Mouse (Mus musculus): Measurements from ENCODE around the gene Gm11444. TPM values are rescaled to one million over a fixed set of nuclear protein-coding genes. Genes with fewer than 3 reads are reported as not detected.

Gm11444 gene
- 0.62 TPM in 1 of 2 replicates, not detected in the other for polyA plus RNA-seq (2015; fragmentation: Nextera tagmentation; extraction: Ambion mirVana)

DNA sequence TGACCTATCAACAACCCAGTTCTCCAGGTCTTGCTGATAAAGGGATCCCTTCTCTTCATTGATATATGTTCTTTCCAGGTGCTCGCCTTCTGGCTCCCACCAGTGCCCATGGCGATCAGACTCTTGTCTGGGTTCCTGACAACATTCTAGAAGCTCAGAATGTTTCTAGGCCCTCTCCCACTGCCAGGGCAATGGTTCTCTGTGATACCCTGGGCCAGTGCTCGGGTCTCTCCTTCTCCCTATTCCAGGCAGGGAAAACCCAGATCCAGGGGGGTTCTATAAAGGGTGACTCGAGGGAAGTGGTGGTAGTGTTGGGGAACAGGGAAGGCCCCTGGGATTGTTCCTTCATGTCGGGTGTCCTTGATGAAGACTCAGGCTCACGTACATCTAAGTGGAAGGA lies at the start of gene Gm11444:
TSS of gene Gm11444 (minus strand) at position 101 of the 400 bp plus-strand sequence.
- Histone ChIP-seq H3K4me2 (peak within 1 kb of the TSS; percentile 53; the same call in 1 of the 2 replicates), H3K27me3 (no peaks in the 10 kb centered on the region), H3K4me3 (no peak within 1 kb of the TSS; the same call in 1 of the 2 replicates), H3K4me1 (peaks cover 26% of the 10 kb centered on the region), H3K9me3 (no peaks in the 10 kb centered on the region), H3K9ac (no peak within 1 kb of the TSS), H3K27ac (no peak within 1 kb of the TSS), H3K36me3 (no peaks in the 10 kb centered on the region)
- no peak for ATAC-seq (ENCODE audit: borderline replicate concordance, extremely low read depth, low FRiP score, low TSS enrichment)
- WGBS: 82% methylated on average over 6 of the region's 6 CpGs

DNA sequence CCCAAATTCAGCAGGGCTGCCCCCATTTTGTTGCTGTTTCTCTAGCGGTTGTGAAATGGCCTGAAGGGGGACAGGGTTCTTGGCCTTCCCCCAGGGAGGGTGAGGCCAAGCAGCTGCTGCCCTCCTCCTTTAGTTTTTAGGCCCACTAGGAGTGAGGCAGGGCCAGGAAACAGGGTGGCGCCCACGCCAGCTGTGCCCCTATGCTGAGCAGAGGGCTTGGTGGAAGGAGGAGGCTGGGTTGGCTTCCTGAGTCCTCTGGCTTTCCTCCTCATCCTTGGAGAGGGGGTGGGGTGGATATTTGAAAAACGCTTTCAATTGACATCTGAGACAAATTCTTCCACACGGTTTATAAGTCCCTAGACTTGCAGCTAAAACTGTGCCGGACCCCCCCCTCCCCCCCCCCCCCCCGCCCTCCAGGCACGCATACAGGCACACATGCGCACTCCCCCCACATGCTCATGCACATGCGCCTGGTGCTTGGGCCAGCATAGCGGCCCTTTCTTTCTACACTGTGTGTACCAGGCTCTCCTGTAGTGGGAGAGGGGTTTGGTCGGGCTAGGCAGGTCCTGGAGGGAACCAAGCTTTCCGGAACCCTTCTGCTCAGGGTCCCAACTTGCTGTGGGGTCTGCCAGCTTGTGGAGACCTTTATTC lies 46.3 kb upstream of the Gm11444 start:
- H3K36me3 ChIP-seq: peaks cover 31% of the 10 kb centered on the region
- H3K4me2 ChIP-seq: peak overlapping the region; percentile 67
- 25% methylated on average over 8 of the region's 13 CpGs for WGBS
- H3K9ac ChIP-seq: no peak overlapping the region
- H3K27me3 ChIP-seq: peaks cover 50% of the 10 kb centered on the region
- H3K27ac ChIP-seq: peak overlapping the region; percentile 89
- no peaks in the 10 kb centered on the region for H3K9me3 ChIP-seq
- H3K4me1 ChIP-seq: peaks cover 26% of the 10 kb centered on the region
- H3K4me3 ChIP-seq: peak overlapping the region; percentile 25; the same call in 1 of the 2 replicates
- 0 out of 2 replicates have a peak, but pooled peaks have one; percentile 11 for ATAC-seq (ENCODE audit: borderline replicate concordance, extremely low read depth, low FRiP score, low TSS enrichment)

DNA sequence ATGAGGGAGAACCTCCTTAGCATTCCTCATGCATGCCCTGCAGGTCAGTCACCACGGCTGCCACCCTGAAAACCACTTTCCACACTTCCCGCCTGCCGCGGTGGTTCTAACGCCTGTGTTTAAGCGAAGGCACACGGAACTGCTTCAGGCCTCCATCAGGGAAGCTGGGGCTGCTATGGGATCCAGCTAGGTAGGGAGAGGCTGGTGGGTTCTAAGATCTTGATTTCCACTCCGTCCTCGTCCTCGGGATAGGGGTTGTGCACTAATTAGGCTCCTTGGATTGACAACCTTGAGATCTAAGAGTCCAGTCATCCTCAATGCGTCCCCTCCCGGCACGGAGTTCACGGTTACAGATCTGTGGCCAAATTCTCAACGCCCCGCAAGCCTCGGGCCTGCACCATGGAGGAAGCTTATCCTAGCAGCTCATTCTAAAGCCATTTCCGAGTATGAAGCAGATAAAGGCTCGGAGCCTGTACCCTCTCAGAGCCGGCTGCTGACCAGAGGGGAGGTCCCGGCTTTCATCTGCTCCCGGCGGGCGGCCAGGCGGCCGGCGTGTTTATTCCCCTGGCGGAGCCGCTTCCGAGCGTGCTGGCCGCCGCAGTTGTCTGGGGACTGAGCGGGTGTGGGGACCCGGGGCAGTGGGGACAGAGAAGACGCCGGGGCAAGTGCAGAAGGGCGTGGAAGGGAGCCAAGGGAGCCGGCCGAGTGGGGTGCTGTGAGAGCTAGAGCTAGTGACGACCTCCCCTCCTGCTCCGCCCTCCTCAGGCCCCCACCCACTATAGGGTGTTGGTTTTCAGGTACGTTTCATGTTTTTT lies 44.8 kb upstream of the Gm11444 start:
- WGBS: 2% methylated on average over 43 of the region's 43 CpGs
- peak overlapping the region; percentile 25 for H3K4me3 ChIP-seq
- ATAC-seq (ENCODE audit: borderline replicate concordance, extremely low read depth, low FRiP score, low TSS enrichment): peak; percentile 47
- H3K27ac ChIP-seq: peak overlapping the region; percentile 89
- peaks cover 16% of the 10 kb centered on the region for H3K36me3 ChIP-seq
- H3K4me2 ChIP-seq: peak overlapping the region; percentile 67
- peaks cover 65% of the 10 kb centered on the region for H3K27me3 ChIP-seq
- H3K9ac ChIP-seq: peak overlapping the region; percentile 37
- peaks cover 26% of the 10 kb centered on the region for H3K4me1 ChIP-seq
- no peaks in the 10 kb centered on the region for H3K9me3 ChIP-seq

DNA sequence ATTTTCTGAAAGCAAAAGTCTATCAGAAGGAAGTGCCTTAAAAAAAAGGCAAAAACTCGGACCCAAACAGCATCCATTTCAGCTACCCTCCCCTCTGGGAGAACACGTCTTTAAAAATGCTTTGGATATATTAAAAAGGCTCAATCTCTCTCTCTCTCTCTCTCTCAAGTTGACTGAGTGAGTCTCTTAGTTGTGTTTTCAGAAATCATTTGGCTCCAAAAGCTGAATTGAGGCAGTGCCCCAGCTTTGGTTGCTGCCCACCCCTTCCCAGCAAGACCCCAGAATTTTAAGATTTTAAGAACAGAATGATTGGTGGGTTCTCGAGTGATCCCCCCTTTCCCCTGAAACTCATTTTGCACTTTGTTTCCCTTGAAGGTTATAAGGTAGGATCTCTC lies 44.0 kb upstream of the Gm11444 start:
- Histone ChIP-seq H3K27me3 (peaks cover 73% of the 10 kb centered on the region), H3K4me1 (peaks cover 26% of the 10 kb centered on the region), H3K9me3 (no peaks in the 10 kb centered on the region), H3K36me3 (peaks cover 12% of the 10 kb centered on the region), H3K27ac (peak overlapping the region; percentile 89), H3K4me2 (peak overlapping the region; percentile 67), H3K4me3 (peak overlapping the region; percentile 25), H3K9ac (0 out of 2 replicates have a peak overlapping the region, but pooled peaks have one; percentile 37)
- ATAC-seq (ENCODE audit: borderline replicate concordance, extremely low read depth, low FRiP score, low TSS enrichment): no peak
- 3% methylated on average over 3 of the region's 3 CpGs for WGBS

DNA sequence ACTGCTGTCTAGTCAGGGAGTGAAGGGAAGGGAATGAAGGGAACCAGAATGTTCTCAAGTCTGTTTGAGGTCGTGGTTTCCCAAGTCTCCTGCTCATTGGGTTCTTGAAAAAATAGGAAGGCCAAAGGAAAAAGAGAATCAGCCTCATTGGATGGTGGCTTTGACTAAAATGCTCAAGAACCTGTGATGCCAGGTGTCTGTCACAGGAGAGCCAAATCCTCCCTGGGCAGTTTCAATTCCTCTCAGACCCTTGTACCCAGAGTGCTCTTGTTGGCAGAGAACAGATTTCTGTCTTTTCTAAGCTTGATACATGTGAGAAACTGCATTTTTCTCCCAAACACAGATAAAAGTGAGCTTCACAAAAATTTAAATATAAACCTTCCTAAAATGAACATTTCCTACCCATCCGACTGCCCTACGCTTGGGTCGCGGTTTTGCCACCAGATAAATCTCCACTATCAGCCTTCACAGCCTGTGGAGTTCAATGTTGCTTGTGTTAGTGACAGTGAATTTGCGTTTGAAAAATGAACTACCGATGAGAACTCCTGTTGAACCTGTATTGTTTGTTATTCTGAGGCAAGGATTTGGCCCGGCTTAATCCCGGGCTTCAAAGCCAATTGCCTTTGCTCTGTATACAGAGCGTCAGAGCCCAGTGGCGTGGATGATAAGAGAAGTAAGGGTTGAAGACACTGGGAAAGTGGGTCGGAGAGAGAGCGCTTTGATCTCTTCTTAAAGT lies 43.4 kb upstream of the Gm11444 start:
- peak; percentile 72; the same call in 1 of the 2 replicates for ATAC-seq (ENCODE audit: borderline replicate concordance, extremely low read depth, low FRiP score, low TSS enrichment)
- Histone ChIP-seq H3K27me3 (peaks cover 74% of the 10 kb centered on the region), H3K36me3 (peaks cover 7% of the 10 kb centered on the region), H3K4me1 (peaks cover 28% of the 10 kb centered on the region), H3K4me2 (peak overlapping the region; percentile 67), H3K27ac (peak overlapping the region; percentile 89), H3K9ac (0 out of 2 replicates have a peak overlapping the region, but pooled peaks have one; percentile 37), H3K9me3 (no peaks in the 10 kb centered on the region), H3K4me3 (peak overlapping the region; percentile 25; the same call in 1 of the 2 replicates)
- WGBS: 4% methylated on average over 13 of the region's 13 CpGs

DNA sequence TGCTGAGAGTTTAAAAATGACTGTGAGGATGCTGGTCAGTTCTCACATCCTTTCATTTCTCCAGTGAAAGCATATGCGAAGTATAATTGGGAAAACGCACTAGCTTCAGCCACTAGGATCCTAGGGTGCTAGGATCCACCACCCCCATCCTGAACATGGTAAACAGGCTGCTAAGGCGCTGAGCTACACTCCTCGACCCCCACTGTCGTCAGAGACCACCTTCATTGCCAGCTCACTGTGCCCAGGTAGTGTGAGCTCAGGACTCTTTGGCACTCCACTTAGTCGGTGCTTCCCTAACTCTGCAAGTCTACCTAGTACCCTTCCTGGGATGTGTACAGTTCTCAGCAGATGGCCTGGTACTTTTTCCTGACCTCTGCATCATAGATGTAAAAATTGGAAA lies 42.6 kb upstream of the Gm11444 start:
- Histone ChIP-seq H3K27me3 (peaks cover 72% of the 10 kb centered on the region), H3K36me3 (peaks cover 3% of the 10 kb centered on the region; the same call in 1 of the 2 replicates), H3K27ac (peak overlapping the region; percentile 89), H3K4me2 (peak overlapping the region; percentile 67), H3K4me3 (peak overlapping the region; percentile 61), H3K9me3 (no peaks in the 10 kb centered on the region), H3K9ac (peak overlapping the region; percentile 67; the same call in 1 of the 2 replicates), H3K4me1 (peaks cover 31% of the 10 kb centered on the region)
- 5% methylated on average over 6 of the region's 6 CpGs for WGBS
- no peak for ATAC-seq (ENCODE audit: borderline replicate concordance, extremely low read depth, low FRiP score, low TSS enrichment)

DNA sequence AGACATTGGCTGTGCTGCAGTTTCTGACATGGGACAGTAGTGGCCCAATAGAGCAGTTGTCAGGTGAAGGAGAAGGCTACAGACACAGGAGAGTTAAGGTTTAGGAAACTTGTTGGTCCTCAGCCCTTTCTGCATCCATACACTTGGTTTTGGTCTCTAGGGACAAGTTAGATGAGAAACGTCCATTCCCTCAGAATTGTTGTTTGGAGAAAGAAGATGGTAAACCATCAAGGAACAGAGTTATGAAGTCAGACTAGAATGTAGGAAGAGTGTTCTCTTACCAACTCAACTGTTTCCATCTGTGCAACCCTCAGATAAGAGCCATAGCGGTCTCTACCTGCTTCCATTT lies 41.5 kb upstream of the Gm11444 start:
- Histone ChIP-seq H3K9me3 (no peaks in the 10 kb centered on the region), H3K36me3 (no peaks in the 10 kb centered on the region), H3K4me1 (peaks cover 29% of the 10 kb centered on the region), H3K27me3 (peaks cover 76% of the 10 kb centered on the region), H3K4me3 (peak overlapping the region; percentile 61), H3K27ac (peak overlapping the region; percentile 89), H3K9ac (peak overlapping the region; percentile 67; the same call in 1 of the 2 replicates), H3K4me2 (peak overlapping the region; percentile 67)
- WGBS: 8% methylated on average over 2 of the region's 2 CpGs
- ATAC-seq (ENCODE audit: borderline replicate concordance, extremely low read depth, low FRiP score, low TSS enrichment): no peak

DNA sequence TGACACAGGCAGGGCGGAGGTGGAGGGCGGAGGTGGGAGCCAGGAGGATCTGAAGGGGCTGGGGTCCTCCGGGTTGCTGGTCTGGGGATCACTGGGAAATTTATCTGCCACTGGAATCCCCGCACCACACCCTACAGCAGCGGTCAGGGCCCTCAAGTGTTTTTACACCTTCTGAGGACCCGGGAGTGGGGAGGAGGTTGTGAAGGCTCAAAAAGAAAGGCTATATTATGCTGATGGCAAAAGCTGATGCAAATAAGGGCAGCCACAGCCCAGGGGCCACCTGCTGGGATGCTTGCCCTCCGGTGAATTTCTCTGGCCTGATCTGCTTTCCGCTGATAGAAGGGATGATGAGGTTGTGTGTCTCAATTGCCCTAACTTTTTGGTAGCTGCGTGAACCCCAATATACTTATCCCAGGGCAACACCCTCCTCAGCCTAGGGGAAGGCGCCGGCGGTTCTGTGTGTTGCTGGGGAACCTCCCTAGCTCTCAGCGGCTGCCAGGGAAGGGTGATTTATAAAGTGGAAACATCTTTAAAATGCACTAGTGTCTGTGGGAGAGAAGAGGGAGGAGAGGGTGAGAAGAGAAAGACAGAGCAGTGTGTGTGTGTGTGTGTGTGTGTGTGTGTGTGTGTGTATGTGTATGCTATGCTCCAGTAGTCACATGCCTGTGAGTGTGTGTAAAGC lies 41.0 kb upstream of the Gm11444 start:
- Histone ChIP-seq H3K27ac (peak overlapping the region; percentile 89), H3K9me3 (no peaks in the 10 kb centered on the region), H3K4me1 (peaks cover 26% of the 10 kb centered on the region), H3K9ac (peak overlapping the region; percentile 67), H3K4me3 (peak overlapping the region; percentile 61), H3K36me3 (no peaks in the 10 kb centered on the region), H3K27me3 (peaks cover 78% of the 10 kb centered on the region), H3K4me2 (peak overlapping the region; percentile 67)
- WGBS: 3% methylated on average over 13 of the region's 13 CpGs
- no peak for ATAC-seq (ENCODE audit: borderline replicate concordance, extremely low read depth, low FRiP score, low TSS enrichment)

DNA sequence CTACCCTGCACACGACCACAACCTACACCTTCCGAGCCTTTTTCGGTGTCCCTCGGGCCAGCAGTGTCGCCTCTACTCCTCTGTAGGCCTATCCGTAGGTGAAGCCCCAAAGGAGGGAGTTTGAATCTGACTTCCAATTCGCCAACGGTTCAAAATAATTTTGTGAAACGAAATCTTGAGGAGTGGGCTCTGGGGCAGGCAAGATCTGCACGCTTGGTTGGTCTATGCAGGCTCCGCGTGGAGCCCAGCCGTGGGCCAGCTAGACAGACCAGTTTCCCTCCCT lies 40.4 kb upstream of the Gm11444 start:
- Histone ChIP-seq H3K27ac (peak overlapping the region; percentile 89), H3K4me1 (peaks cover 24% of the 10 kb centered on the region), H3K27me3 (peaks cover 78% of the 10 kb centered on the region), H3K4me3 (peak overlapping the region; percentile 61), H3K9me3 (no peaks in the 10 kb centered on the region), H3K4me2 (peak overlapping the region; percentile 67), H3K9ac (peak overlapping the region; percentile 67), H3K36me3 (no peaks in the 10 kb centered on the region)
- 4% methylated on average over 13 of the region's 13 CpGs for WGBS
- ATAC-seq (ENCODE audit: borderline replicate concordance, extremely low read depth, low FRiP score, low TSS enrichment): no peak

DNA sequence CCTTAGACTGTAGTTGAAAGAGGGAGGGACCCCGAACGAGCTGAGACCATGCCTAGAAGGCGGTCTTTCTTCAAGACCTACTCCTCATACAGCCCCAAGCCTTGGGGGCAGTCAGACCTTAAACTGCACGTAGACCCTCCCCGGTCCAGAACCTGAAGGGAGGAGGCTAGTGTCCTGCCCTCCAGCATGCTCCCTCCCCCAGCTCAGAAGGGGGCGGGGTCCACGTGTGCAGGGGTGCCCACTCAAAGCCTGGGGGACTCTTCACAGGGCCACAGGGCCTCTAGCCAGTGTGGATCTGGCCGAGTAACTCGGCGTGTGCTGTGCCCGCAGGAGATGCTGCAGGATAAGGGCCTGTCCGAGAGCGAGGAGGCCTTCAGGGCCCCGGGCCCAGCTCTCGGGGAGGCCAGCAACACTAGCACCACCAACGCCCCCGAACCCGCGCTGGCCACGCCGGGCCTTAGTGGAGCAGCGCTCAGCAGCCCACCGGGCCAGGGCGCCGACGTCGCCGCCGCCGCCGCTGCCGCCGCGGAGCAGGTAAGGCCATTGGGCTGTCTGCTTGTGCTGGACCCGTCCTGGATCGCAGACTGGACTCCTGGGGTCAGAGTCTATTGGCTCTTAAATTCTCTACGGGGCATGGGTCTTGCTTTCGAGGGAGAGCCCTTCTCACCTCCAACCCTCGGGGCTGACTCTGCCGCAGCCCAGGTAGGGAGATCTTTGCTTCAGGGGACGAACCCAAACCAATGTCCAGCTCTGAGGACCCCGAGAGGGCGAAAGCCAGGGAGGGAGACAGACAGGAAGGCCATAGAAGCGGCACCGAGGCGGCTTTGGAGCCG lies 39.8 kb upstream of the Gm11444 start:
- Histone ChIP-seq H3K36me3 (no peaks in the 10 kb centered on the region), H3K4me2 (peak overlapping the region; percentile 67), H3K27ac (peak overlapping the region; percentile 89), H3K9ac (peak overlapping the region; percentile 67), H3K27me3 (peaks cover 81% of the 10 kb centered on the region), H3K4me3 (peak overlapping the region; percentile 61), H3K4me1 (peaks cover 21% of the 10 kb centered on the region), H3K9me3 (no peaks in the 10 kb centered on the region)
- WGBS: 3% methylated on average over 47 of the region's 47 CpGs
- peak; percentile 29 for ATAC-seq (ENCODE audit: borderline replicate concordance, extremely low read depth, low FRiP score, low TSS enrichment)
